Mouse (Mus musculus) cerebellum, adult (tissue): ENCODE results near the gene Agrn.
A peak's percentile ranks its signal among the peaks of the same experiment; 100 is the strongest.

ENCODE experiments used
- ATAC-seq: cut with Nextera tagmentation; 2 replicates; pipeline ENCODE4 v1.9.2; 2017; ENCODE audit warnings: mild to moderate bottlenecking, moderate library complexity, mixed read lengths; ENCODE audit not compliant: insufficient number of reproducible peaks, low FRiP score, low TSS enrichment

The Agrn gene

DNA sequence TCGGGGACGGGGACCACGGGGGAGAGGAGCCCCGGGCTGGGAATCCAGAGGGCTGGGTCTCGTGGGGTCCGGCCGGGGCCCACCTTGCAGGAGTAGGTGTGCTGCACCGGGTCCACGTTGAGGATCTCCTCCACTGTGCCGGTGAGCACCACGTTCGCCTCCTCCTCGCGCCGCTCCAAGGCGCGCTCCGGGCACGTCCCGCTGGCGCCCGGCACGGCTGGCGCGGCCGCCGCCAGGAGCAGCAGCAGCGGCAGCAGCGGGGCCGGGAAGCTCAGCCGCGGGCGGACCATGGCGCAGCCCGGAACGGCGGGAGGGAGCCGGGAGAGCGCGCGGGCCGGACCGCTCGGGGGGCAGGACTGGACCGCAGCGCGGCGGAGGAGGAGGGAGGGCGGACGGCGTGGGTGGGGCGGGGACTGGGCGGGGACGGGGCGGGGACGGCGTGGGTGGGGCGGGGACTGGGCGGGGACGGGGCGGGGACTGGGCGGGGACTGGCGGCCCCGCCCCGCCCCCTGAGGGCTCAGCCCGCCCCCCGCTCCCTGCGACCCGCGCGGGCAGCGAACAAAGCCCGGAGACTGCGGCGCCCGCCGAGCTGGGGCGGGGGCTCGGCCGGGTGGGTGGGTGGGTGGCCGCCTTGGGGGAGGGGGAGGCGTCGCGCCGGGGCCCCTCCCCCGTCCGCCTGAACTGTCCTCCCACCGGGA lies at the start of gene Agrn:
Gene Agrn, minus strand, starts transcription at position 358 of the 698 bp plus-strand sequence.
- ATAC-seq, result 0 out of 2 replicates have a peak, but pooled peaks have one; percentile 46

GRCm38 (mm10) chr4:156236651-156237447 lies 39.6 kb upstream of the Agrn start:
- no peak for ATAC-seq

- ATAC-seq, result peak; percentile 82
Observed at GRCm38 (mm10) chr4:156235808-156236533, 38.7 kb upstream of the Agrn start, which contains the start of gene Noc2l. Noc2l (plus strand) TSS chr4:156236010.

- ATAC-seq, result peak; percentile 3; the same call in 1 of the 2 replicates
Observed at GRCm38 (mm10) chr4:156235360-156235770, 38.1 kb upstream of the Agrn start.

DNA sequence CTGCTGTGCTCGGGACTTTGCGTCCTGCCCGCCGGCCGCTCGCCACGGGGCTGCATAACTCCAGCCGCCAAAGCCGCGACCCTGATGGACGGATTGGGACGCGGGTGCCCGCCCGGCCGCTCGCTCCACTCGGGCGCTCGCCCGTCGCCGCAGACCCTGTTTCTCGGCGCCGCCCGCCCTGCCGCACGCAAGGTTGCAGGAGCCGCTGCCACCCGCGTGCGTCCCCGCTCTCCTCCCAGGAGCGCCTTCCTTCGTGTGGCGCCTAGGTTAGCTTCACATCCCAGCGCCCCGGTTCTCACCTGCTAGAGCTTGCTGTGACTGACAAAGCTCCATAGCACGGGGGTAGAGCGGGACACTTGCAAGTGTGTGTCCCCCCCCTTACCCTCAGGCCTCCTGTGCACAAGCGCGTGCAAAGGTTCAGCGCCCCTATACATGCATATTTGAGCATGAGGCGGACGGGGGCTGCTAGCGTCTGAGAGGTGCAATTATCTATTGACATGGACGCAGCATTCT lies 37.5 kb upstream of the Agrn start, which contains the start of gene Plekhn1:
Gene Plekhn1, minus strand, starts transcription at position 157 of the 513 bp plus-strand sequence.
- peak; percentile 52; the same call in 1 of the 2 replicates for ATAC-seq

- ATAC-seq, result no peak
Observed at GRCm38 (mm10) chr4:156234021-156234501, 36.8 kb upstream of the Agrn start.

DNA sequence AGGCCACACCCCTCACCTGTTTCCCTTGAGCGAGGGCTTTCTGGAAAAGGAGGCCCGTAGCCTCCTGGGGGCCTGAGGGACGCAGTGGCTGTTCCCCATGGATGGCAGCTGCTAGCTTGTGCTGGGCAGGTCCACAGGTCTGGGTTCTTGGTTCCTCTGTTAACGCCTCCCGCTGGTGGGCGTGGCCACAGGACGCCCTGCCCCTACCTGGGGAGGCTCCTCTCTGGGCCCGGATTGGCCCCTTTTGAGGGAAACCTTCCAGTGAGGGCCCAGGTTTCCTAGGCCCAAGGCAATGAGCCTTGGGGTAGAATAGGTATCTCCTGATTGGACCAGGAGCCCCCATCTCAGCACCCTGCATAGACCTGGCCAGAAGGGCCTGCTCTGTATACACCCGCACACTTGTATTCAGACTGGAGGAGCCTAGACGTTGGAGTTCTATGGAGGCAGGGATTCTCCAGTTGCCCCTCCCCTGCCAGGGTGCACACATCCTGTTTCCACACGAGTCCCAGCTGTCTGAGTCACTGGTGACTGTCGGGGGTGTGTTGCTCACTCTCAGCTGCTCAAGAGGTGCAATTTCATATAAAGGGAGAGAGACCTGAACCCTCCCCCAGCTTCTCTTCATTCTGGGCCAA lies 31.2 kb upstream of the Agrn start:
- ATAC-seq, result no peak

- ATAC-seq, result no peak
Observed at GRCm38 (mm10) chr4:156227752-156228392, 30.6 kb upstream of the Agrn start.

DNA sequence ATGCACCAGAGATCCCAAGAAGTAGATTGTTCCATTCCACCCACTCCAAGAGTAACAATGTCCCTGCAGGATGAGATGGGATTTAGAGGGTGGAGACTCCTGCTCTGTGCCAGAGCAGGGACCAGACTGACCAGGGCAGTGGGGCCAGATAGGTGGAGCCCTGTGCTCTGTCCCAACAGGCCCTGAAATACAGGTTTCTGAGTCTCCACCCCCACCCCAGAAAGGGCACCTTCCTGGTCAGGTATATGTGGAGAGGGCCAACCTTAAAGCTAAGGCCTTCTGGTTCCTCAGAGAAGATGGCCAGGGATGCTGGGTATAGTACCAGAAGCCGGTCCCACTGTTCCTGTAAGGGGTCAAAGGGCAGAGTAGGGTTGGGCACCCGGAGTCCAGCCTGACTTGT lies 27.0 kb upstream of the Agrn start:
- no peak for ATAC-seq

GRCm38 (mm10) chr4:156219936-156220335 lies 22.6 kb upstream of the Agrn start:
- ATAC-seq, result no peak

DNA sequence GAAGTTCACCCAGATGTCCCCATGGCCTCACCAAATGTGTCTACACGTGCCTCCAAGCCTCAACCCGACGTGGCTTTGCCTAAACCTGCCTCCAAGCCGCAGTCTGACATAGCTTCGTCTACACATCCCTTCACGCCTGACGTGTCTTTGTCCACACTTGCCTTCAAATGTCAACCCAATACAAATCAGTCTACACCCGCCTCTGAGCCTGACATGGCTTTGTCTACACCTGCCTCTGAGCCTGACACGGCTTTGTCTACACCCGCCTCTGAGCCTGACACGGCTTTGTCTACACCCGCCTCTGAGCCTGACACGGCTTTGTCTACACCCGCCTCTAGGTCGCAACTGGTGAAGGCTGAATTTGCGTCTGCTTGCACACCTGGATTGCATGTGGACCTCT lies 20.6 kb upstream of the Agrn start:
- no peak for ATAC-seq

GRCm38 (mm10) chr4:156217022-156217669 lies 19.9 kb upstream of the Agrn start:
- ATAC-seq, result no peak

GRCm38 (mm10) chr4:156216196-156216595 lies 18.9 kb upstream of the Agrn start:
- ATAC-seq, result no peak

DNA sequence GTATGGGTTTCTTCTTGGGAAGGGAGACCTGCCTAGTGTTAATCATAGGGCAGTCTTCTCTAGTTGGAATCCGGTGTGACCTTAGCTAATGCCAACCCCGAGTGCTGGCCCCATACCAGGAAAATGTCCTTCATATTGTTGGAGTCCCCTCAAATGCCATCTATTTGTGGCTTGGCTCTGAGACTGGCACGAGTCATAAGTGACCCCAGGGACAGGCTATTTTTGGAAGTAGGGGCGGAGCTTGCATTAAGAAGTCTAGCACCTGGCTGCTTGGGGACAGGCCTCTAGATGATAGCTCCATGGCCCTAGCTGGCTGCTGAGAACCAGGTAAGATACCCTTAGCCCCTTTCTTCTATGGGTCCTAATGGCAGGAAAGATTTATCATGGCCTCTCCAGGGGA lies 18.4 kb upstream of the Agrn start, which contains the start of gene Perm1:
Gene Perm1, plus strand, starts transcription at position 220 of the 400 bp plus-strand sequence.
- no peak for ATAC-seq

GRCm38 (mm10) chr4:156213134-156213533 lies 15.8 kb upstream of the Agrn start:
- ATAC-seq, result no peak

GRCm38 (mm10) chr4:156209963-156210635 lies 12.8 kb upstream of the Agrn start:
- ATAC-seq, result no peak

- ATAC-seq, result no peak
Observed at GRCm38 (mm10) chr4:156208872-156209271, 11.6 kb upstream of the Agrn start.

- 0 out of 2 replicates have a peak, but pooled peaks have one; percentile 17 for ATAC-seq
Observed at GRCm38 (mm10) chr4:156203413-156204131, 6.3 kb upstream of the Agrn start.
